Mouse (Mus musculus) liver, embryonic 11.5 days (tissue): ENCODE measurements around the gene Gcgr. TPM values are rescaled to one million over a fixed set of nuclear protein-coding genes. Genes with fewer than 3 reads are reported as not detected.

Experiments
- ATAC-seq: fragments of 200-750 bp; cut with Nextera tagmentation; replicated peaks from 2 replicates; pipeline ENCODE4 v1.8.0; 2017; ENCODE audit warnings: moderate number of reproducible peaks, mild to moderate bottlenecking, moderate TSS enrichment, moderate library complexity; ENCODE audit not compliant: low FRiP score
- DNase-seq: peaks from one replicate; pipeline ENCODE4 v3.0.0-alpha.2; 2017; ENCODE audit warnings: low spot score
- H3K27ac ChIP-seq: fragments of 300-500 bp; sonication (generic); 2 replicates; pipeline ENCODE4 v1.5.1; 2014; ENCODE audit warnings: mild to moderate bottlenecking, low read depth, low read length, control low read depth
- H3K27me3 ChIP-seq: fragments of 300-500 bp; sonication (generic); replicated peaks from 2 replicates; pipeline ENCODE4 v1.6.1; 2014; ENCODE audit warnings: low read length, mixed read lengths; ENCODE audit not compliant: control insufficient read depth, insufficient read depth
- H3K36me3 ChIP-seq: fragments of 300-500 bp; sonication (generic); 2 replicates; pipeline ENCODE4 v1.6.1; 2014; ENCODE audit warnings: mild to moderate bottlenecking, low read length, moderate library complexity, mixed read lengths; ENCODE audit not compliant: control insufficient read depth, insufficient read depth
- H3K4me1 ChIP-seq: fragments of 300-500 bp; sonication (generic); replicated peaks from 2 replicates; pipeline ENCODE4 v1.6.1; 2014; ENCODE audit warnings: low read length, mixed read lengths; ENCODE audit not compliant: control insufficient read depth, insufficient read depth
- H3K4me2 ChIP-seq: fragments of 300-500 bp; sonication (generic); 2 replicates; pipeline ENCODE4 v1.6.1; 2014; ENCODE audit warnings: mild to moderate bottlenecking, control low read depth, moderate library complexity
- H3K4me3 ChIP-seq: fragments of 300-500 bp; sonication (generic); 2 replicates; pipeline ENCODE4 v1.5.1; 2014; ENCODE audit warnings: low read depth, low read length, control low read depth
- H3K9ac ChIP-seq: fragments of 300-500 bp; sonication (generic); 2 replicates; pipeline ENCODE4 v1.6.1; 2014; ENCODE audit warnings: low read depth, low read length, control low read depth
- H3K9me3 ChIP-seq: fragments of 300-500 bp; sonication (generic); 2 replicates; pipeline ENCODE4 v1.6.1; 2016; ENCODE audit warnings: low read length, inconsistent platforms, mixed read lengths; ENCODE audit not compliant: control insufficient read depth
- WGBS: fragments of 180-500 bp; shearing (Covaris S2); extraction: QIAGEN DNeasy Blood & Tissue Kit; methylation state at CpG from one replicate; pipeline ENCODE4 v1.1.7; 2014; 5-methylcytosine and 5-hydroxymethylcytosine counted together
- polyA plus RNA-seq: library from polyadenylated mRNA; unstranded; fragments of >200 nt; fragmentation: Nextera tagmentation; extraction: Ambion mirVana; gene quantifications from 2 replicates; pipeline ENCODE4 v1.2.1, GENCODE M21; 2014

The Gcgr gene
- polyA plus RNA-seq, 1 experiment from 2014 or later = 7.7 TPM

- Histone ChIP-seq H3K4me2 (no peak overlapping the region), H3K27ac (no peak overlapping the region), H3K9me3 (no peaks in the 10 kb centered on the region), H3K4me3 (no peak overlapping the region), H3K27me3 (no peaks in the 10 kb centered on the region), H3K36me3 (peaks cover 27% of the 10 kb centered on the region), H3K9ac (no peak overlapping the region), H3K4me1 (peaks cover 4% of the 10 kb centered on the region; the same call in 1 of the 2 replicates)
- ATAC-seq (no peak), DNase-seq (no peak)
- WGBS = 71% methylated on average over 6 of the region's 6 CpGs
These were observed 30.6 kb upstream of the Gcgr start for GRCm38 (mm10) chr11:120499894-120500293.

GRCm38 (mm10) chr11:120500357-120500756 lies 30.1 kb upstream of the Gcgr start:
- ATAC-seq (no peak), DNase-seq (no peak)
- no peak overlapping the region for H3K4me2 ChIP-seq
- peaks cover 24% of the 10 kb centered on the region for H3K36me3 ChIP-seq
- no peaks in the 10 kb centered on the region for H3K27me3 ChIP-seq
- H3K4me3 ChIP-seq = no peak overlapping the region
- H3K9ac ChIP-seq = no peak overlapping the region; the same call in 1 of the 2 replicates
- peaks cover 4% of the 10 kb centered on the region; the same call in 1 of the 2 replicates for H3K4me1 ChIP-seq
- no peaks in the 10 kb centered on the region for H3K9me3 ChIP-seq
- H3K27ac ChIP-seq = peak overlapping the region; percentile 43; the same call in 1 of the 2 replicates
- 23% methylated on average over 3 of the region's 3 CpGs for WGBS

- Histone ChIP-seq H3K4me3 (no peak overlapping the region), H3K9ac (no peak overlapping the region), H3K36me3 (peaks cover 24% of the 10 kb centered on the region), H3K4me1 (peaks cover 7% of the 10 kb centered on the region; the same call in 1 of the 2 replicates), H3K27ac (no peak overlapping the region), H3K27me3 (no peaks in the 10 kb centered on the region), H3K4me2 (no peak overlapping the region), H3K9me3 (no peaks in the 10 kb centered on the region)
- ATAC-seq (no peak), DNase-seq (no peak)
- 54% methylated on average over 6 of the region's 6 CpGs for WGBS
These were observed 29.5 kb upstream of the Gcgr start for GRCm38 (mm10) chr11:120501018-120501417.

- Histone ChIP-seq H3K9ac (no peak overlapping the region), H3K4me2 (no peak overlapping the region)
- 79% methylated on average over 4 of the region's 4 CpGs for WGBS
These were observed 28.8 kb upstream of the Gcgr start for GRCm38 (mm10) chr11:120501701-120502100.

GRCm38 (mm10) chr11:120505661-120506060 lies 24.8 kb upstream of the Gcgr start:
- Histone ChIP-seq H3K4me2 (no peak overlapping the region), H3K9me3 (no peaks in the 10 kb centered on the region), H3K4me3 (no peak overlapping the region), H3K27me3 (no peaks in the 10 kb centered on the region), H3K27ac (no peak overlapping the region), H3K36me3 (no peaks in the 10 kb centered on the region), H3K9ac (no peak overlapping the region), H3K4me1 (peaks cover 20% of the 10 kb centered on the region)
- ATAC-seq (no peak), DNase-seq (no peak)
- 79% methylated on average over 3 of the region's 3 CpGs for WGBS

More at GRCm38 (mm10) chr11:120501701-120502100, 28.8 kb upstream of the Gcgr start:
- Histone ChIP-seq H3K36me3 (peaks cover 20% of the 10 kb centered on the region), H3K4me3 (no peak overlapping the region), H3K9me3 (no peaks in the 10 kb centered on the region), H3K27me3 (no peaks in the 10 kb centered on the region), H3K4me1 (peaks cover 7% of the 10 kb centered on the region; the same call in 1 of the 2 replicates), H3K27ac (no peak overlapping the region)
- DNase-seq (no peak), ATAC-seq (no peak)

GRCm38 (mm10) chr11:120506899-120507298 lies 23.6 kb upstream of the Gcgr start:
- Histone ChIP-seq H3K9ac (no peak overlapping the region), H3K9me3 (no peaks in the 10 kb centered on the region), H3K27ac (no peak overlapping the region), H3K4me3 (no peak overlapping the region), H3K27me3 (no peaks in the 10 kb centered on the region), H3K4me1 (peaks cover 20% of the 10 kb centered on the region), H3K36me3 (no peaks in the 10 kb centered on the region), H3K4me2 (no peak overlapping the region)
- 59% methylated on average over 4 of the region's 4 CpGs for WGBS
- no peak; the same call in 1 of the 2 replicates for ATAC-seq
- no peak for DNase-seq

GRCm38 (mm10) chr11:120507611-120508289 lies 22.7 kb upstream of the Gcgr start:
- H3K4me1 ChIP-seq = peaks cover 20% of the 10 kb centered on the region
- H3K9ac ChIP-seq = no peak overlapping the region
- no peak for DNase-seq
- no peak overlapping the region for H3K27ac ChIP-seq
- no peak overlapping the region for H3K4me2 ChIP-seq
- no peaks in the 10 kb centered on the region for H3K27me3 ChIP-seq
- no peak overlapping the region for H3K4me3 ChIP-seq
- ATAC-seq = no peak
- no peaks in the 10 kb centered on the region for H3K9me3 ChIP-seq
- WGBS = 73% methylated on average over 13 of the region's 13 CpGs
- H3K36me3 ChIP-seq = no peaks in the 10 kb centered on the region

GRCm38 (mm10) chr11:120508290-120508870 lies 22.1 kb upstream of the Gcgr start:
- no peak overlapping the region for H3K27ac ChIP-seq
- no peaks in the 10 kb centered on the region for H3K27me3 ChIP-seq
- H3K9me3 ChIP-seq = no peaks in the 10 kb centered on the region
- 85% methylated on average over 9 of the region's 9 CpGs for WGBS
- DNase-seq (no peak), ATAC-seq (no peak)
- no peak overlapping the region for H3K9ac ChIP-seq
- no peak overlapping the region for H3K4me3 ChIP-seq
- no peak overlapping the region for H3K4me2 ChIP-seq
- H3K4me1 ChIP-seq = peaks cover 20% of the 10 kb centered on the region
- H3K36me3 ChIP-seq = no peaks in the 10 kb centered on the region

GRCm38 (mm10) chr11:120509940-120510339 lies 20.6 kb upstream of the Gcgr start:
- Histone ChIP-seq H3K4me2 (peak overlapping the region; percentile 72), H3K27ac (peak overlapping the region; percentile 89), H3K4me1 (peaks cover 20% of the 10 kb centered on the region), H3K27me3 (no peaks in the 10 kb centered on the region), H3K9ac (peak overlapping the region; percentile 74), H3K4me3 (peak overlapping the region; percentile 39; the same call in 1 of the 2 replicates), H3K36me3 (no peaks in the 10 kb centered on the region), H3K9me3 (no peaks in the 10 kb centered on the region)
- DNase-seq = peak; percentile 39
- 0 out of 2 replicates have a peak, but pooled peaks have one; percentile 30 for ATAC-seq
- 31% methylated on average over 4 of the region's 4 CpGs for WGBS
